Mouse (Mus musculus) megakaryocyte, embryonic 14.5 days (primary cell): ENCODE data around the gene Rpn2.

ENCODE experiments used
- FLI1 ChIP-seq: IDR thresholded peaks from 2 replicates; pipeline ENCODE4 v1.6.1; 2012; ENCODE audit warnings: low read length, inconsistent platforms, mixed read lengths
- GATA1 ChIP-seq: IDR thresholded peaks from 3 replicates; pipeline ENCODE4 v1.6.1; 2012; ENCODE audit warnings: mixed read lengths, low read length, inconsistent platforms, borderline replicate concordance

- TF ChIP-seq GATA1: no peak
- TF ChIP-seq FLI1: no peak
Measured at GRCm38 (mm10) chr2:157373681-157374080, 94.9 kb downstream of the Rpn2 start.
